Mouse (Mus musculus) CH12.LX (cell line): ENCODE results near the gene Pmm2. TPM values are rescaled to one million over a fixed set of nuclear protein-coding genes. Genes with fewer than 3 reads are reported as not detected.

Source experiments
- DNase-seq: peaks from one replicate; pipeline ENCODE4 v3.0.0-alpha.2; 2013; ENCODE audit errors: extremely low read depth
- H3K27ac ChIP-seq: 2 replicates; pipeline ENCODE4 v1.5.1; 2012; ENCODE audit warnings: low read depth, mild to moderate bottlenecking, control low read depth, moderate library complexity; ENCODE audit not compliant: insufficient read depth
- H3K27me3 ChIP-seq: replicated peaks from 2 replicates; pipeline ENCODE3; 2012; ENCODE audit warnings: inconsistent platforms
- H3K36me3 ChIP-seq, 2 experiments: replicated peaks in 1 of 2; 2 replicates each; pipeline versions ENCODE3 to v1.6.1; 2012; ENCODE audit warnings: inconsistent platforms in 1 of 2, low read length in 1 of 2, mild to moderate bottlenecking in 1 of 2, mixed read lengths in 1 of 2, moderate library complexity in 1 of 2; ENCODE audit not compliant: control insufficient read depth in 1 of 2, insufficient read depth in 1 of 2
- H3K4me1 ChIP-seq, 2 experiments: 2 replicates each; pipeline ENCODE4 v1.6.1; 2012; ENCODE audit warnings: inconsistent platforms in 1 of 2, moderate library complexity in 1 of 2; ENCODE audit not compliant: insufficient read depth in 2 of 2, control insufficient read depth in 1 of 2
- H3K4me2 ChIP-seq: 2 replicates; pipeline ENCODE4 v1.6.1; 2012; ENCODE audit warnings: low read depth, mild to moderate bottlenecking, control low read depth; ENCODE audit not compliant: poor library complexity, insufficient read depth, severe bottlenecking
- H3K4me3 ChIP-seq, 3 experiments: fragments of 150-350 bp in 1 of 3; sonication (generic) in 1 of 3; replicated peaks in 1 of 3; 2 replicates each; pipeline versions ENCODE3 to v1.5.1; 2011 to 2012; ENCODE audit warnings: low read depth in 2 of 3, low read length in 2 of 3, mild to moderate bottlenecking in 2 of 3, moderate library complexity in 2 of 3, control low read depth in 1 of 3, improper control_type of control experiment in 1 of 3, inconsistent platforms in 1 of 3, mixed read lengths in 1 of 3; ENCODE audit not compliant: poor library complexity in 1 of 3
- H3K79me2 ChIP-seq: replicated peaks from 2 replicates; pipeline ENCODE4 v1.6.1; 2012; ENCODE audit warnings: mild to moderate bottlenecking, moderate library complexity; ENCODE audit not compliant: control insufficient read depth, poor library complexity, insufficient read depth, severe bottlenecking; ENCODE audit errors: extremely low read depth
- H3K9ac ChIP-seq: 2 replicates; pipeline ENCODE4 v1.6.1; 2012; ENCODE audit warnings: low read depth, mild to moderate bottlenecking, control low read depth, moderate library complexity; ENCODE audit not compliant: insufficient read depth
- H3K9me3 ChIP-seq: replicated peaks from 2 replicates; pipeline ENCODE3; 2012; ENCODE audit warnings: low read length, inconsistent platforms, mixed read lengths
- CHD2 ChIP-seq: IDR thresholded peaks from 2 replicates; pipeline ENCODE4 v1.6.1; 2011; ENCODE audit warnings: low read length, improper control_type of control experiment
- CTCF ChIP-seq, 2 experiments: IDR thresholded peaks in 1 of 2; conservative IDR thresholded peaks in 1 of 2; 2 replicates each; pipeline ENCODE4 v1.5.1; 2011 to 2012; ENCODE audit warnings: low read depth in 2 of 2, low read length in 2 of 2, improper control_type of control experiment in 1 of 2, inconsistent platforms in 1 of 2, mild to moderate bottlenecking in 1 of 2, moderate library complexity in 1 of 2
- E2F4 ChIP-seq: IDR thresholded peaks from 2 replicates; pipeline ENCODE4 v1.6.1; 2011; ENCODE audit warnings: low read depth, low read length, improper control_type of control experiment; ENCODE audit not compliant: insufficient replicate concordance
- ETS1 ChIP-seq: conservative IDR thresholded peaks from 2 replicates; pipeline ENCODE4 v1.6.1; 2012; ENCODE audit warnings: low read depth, mild to moderate bottlenecking, inconsistent platforms, low read length, improper control_type of control experiment, moderate library complexity
- JUN ChIP-seq: IDR thresholded peaks from 2 replicates; pipeline ENCODE4 v1.6.1; 2011; ENCODE audit warnings: low read depth, mild to moderate bottlenecking, low read length, improper control_type of control experiment, moderate library complexity; ENCODE audit not compliant: insufficient read depth
- JUND ChIP-seq: conservative IDR thresholded peaks from 2 replicates; pipeline ENCODE4 v1.6.1; 2011; ENCODE audit warnings: low read depth, low read length, improper control_type of control experiment
- MEF2A ChIP-seq: IDR thresholded peaks from 2 replicates; pipeline ENCODE4 v1.6.1; 2014; ENCODE audit warnings: low read depth, mild to moderate bottlenecking, inconsistent platforms, low read length, improper control_type of control experiment, borderline replicate concordance
- MYC ChIP-seq: IDR thresholded peaks from 2 replicates; pipeline ENCODE4 v1.6.1; 2011; ENCODE audit warnings: low read depth, mild to moderate bottlenecking, improper control_type of control experiment, low read length
- NRF1 ChIP-seq: IDR thresholded peaks from 2 replicates; pipeline ENCODE4 v1.6.1; 2014; ENCODE audit warnings: low read depth, mild to moderate bottlenecking, inconsistent platforms, low read length, improper control_type of control experiment, moderate library complexity
- POLR2A ChIP-seq: IDR thresholded peaks from 2 replicates; pipeline ENCODE4 v1.6.1; 2011; ENCODE audit warnings: low read depth, mild to moderate bottlenecking, improper control_type of control experiment, low read length
- POLR2AphosphoS2 ChIP-seq: IDR thresholded peaks from 2 replicates; pipeline ENCODE4 v1.6.1; 2011; ENCODE audit warnings: low read depth, low read length, improper control_type of control experiment
- TBP ChIP-seq: conservative IDR thresholded peaks from 2 replicates; pipeline ENCODE4 v1.6.1; 2011; ENCODE audit warnings: low read depth, low read length, improper control_type of control experiment
- TCF12 ChIP-seq: IDR thresholded peaks from 2 replicates; pipeline ENCODE4 v1.6.1; 2014; ENCODE audit warnings: low read depth, mild to moderate bottlenecking, inconsistent platforms, low read length, improper control_type of control experiment
- USF2 ChIP-seq: conservative IDR thresholded peaks from 2 replicates; pipeline ENCODE4 v1.6.1; 2011; ENCODE audit warnings: low read depth, low read length, improper control_type of control experiment
- ZKSCAN1 ChIP-seq: IDR thresholded peaks from 2 replicates; pipeline ENCODE4 v1.6.1; 2012; ENCODE audit warnings: low read depth, inconsistent platforms, low read length, improper control_type of control experiment, borderline replicate concordance
- ZMIZ1 ChIP-seq: IDR thresholded peaks from 2 replicates; pipeline ENCODE4 v1.6.1; 2012; ENCODE audit warnings: low read depth, mild to moderate bottlenecking, inconsistent platforms, low read length, improper control_type of control experiment
- dilution Hi-C: fragments of 300-500 bp; cut with MboI; formaldehyde crosslinking; loops from 2 replicates; pipeline ENCODE4 v1.14.3; 2020; ENCODE audit warnings: low sequenced_read_pairs; ENCODE audit not compliant: extremely low pct_unique_long_range_greater_than_20kb, extremely low pct_ligation_motif_present
- in situ Hi-C: fragments of 300-500 bp; cut with MboI; formaldehyde crosslinking; loops from 3 replicates; pipeline ENCODE4 v1.14.3; 2019; ENCODE audit warnings: low sequenced_read_pairs, low pct_ligation_motif_present, low pct_unique_long_range_greater_than_20kb, mixed read lengths
- polyA plus RNA-seq: library from polyadenylated mRNA; unstranded; fragments of >175 nt; gene quantifications from 2 replicates; pipeline ENCODE4 v1.2.1, GENCODE M21; 2012; ENCODE audit warnings: low read depth; ENCODE audit not compliant: insufficient read length
- total RNA-seq, 2 experiments: library from RNA; depleted of rRNA; stranded (reverse); fragments of 300-350 nt in 1 of 2; fragments of >200 nt in 1 of 2; gene quantifications; 2 replicates each; pipeline ENCODE4 v1.2.3; 2012 to 2014

Gene Pmm2
- total and polyA plus RNA-seq, 3 experiments = 33.1 to 69.4 (median 42.1) TPM

- H3K4me1 ChIP-seq = no peaks in the 10 kb centered on the region
- H3K9ac ChIP-seq = no peak overlapping the region
- no peak overlapping the region for H3K27ac ChIP-seq
- no peaks in the 10 kb centered on the region for H3K9me3 ChIP-seq
- H3K36me3 ChIP-seq = peaks cover 77 to 100% of the 10 kb centered on the region in 2 experiments
- no peak overlapping the region for H3K4me2 ChIP-seq
- H3K27me3 ChIP-seq = no peaks in the 10 kb centered on the region
- H3K4me3 ChIP-seq = no peak overlapping the region
- TF ChIP-seq JUN (no peak), E2F4 (no peak), ZKSCAN1 (no peak), JUND (no peak), USF2 (no peak), TCF12 (no peak), NRF1 (no peak), MYC (no peak), ZMIZ1 (no peak), ETS1 (no peak)
- no peak for DNase-seq
- no peaks in the 10 kb centered on the region for H3K79me2 ChIP-seq
- in situ Hi-C loops (no loop called here), dilution Hi-C loops (no loop called here)
Observed at GRCm38 (mm10) chr16:8691206-8691605, 53.7 kb downstream of the Pmm2 start.

DNA sequence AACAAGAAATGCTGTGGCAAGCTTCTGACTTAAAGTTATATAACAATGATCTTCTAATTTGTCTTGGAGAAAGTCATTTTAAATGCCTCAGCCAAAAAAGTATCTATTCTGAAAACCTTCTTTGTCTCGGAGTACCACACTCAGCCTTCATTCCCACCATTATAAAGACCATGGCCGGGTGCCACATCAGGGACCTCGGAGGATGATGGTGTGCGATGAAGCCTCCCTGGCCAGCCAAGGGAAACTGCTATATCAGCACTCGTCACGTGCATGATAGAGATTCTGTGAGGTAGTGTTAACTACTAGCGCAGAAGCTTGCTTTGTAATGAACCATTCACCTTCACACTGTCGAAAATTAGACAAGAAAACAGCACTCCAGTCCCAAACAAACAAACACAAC, 62.1 kb downstream of the Pmm2 start:
- H3K36me3 ChIP-seq = peaks cover 83 to 100% of the 10 kb centered on the region in 2 experiments
- H3K27ac ChIP-seq = no peak overlapping the region
- TF ChIP-seq POLR2A (0 out of 2 replicates have a peak, but pooled peaks have one; percentile 8), POLR2AphosphoS2 (no peak)
- TF ChIP-seq, all 38 proteins: peak for 1
- Histone ChIP-seq H3K27me3 (no peaks in the 10 kb centered on the region), H3K4me3 (no peak overlapping the region), H3K4me1 (no peaks in the 10 kb centered on the region), H3K9me3 (no peaks in the 10 kb centered on the region), H3K9ac (no peak overlapping the region), H3K4me2 (no peak overlapping the region), H3K79me2 (no peaks in the 10 kb centered on the region; the same call in 1 of the 2 replicates)
- dilution Hi-C loops (no loop called here), in situ Hi-C loops (no loop called here)
- no peak for DNase-seq

- Histone ChIP-seq H3K9ac (no peak overlapping the region), H3K4me2 (no peak overlapping the region), H3K27ac (no peak overlapping the region), H3K4me1 (no peaks in the 10 kb centered on the region), H3K36me3 (peaks cover 81 to 100% of the 10 kb centered on the region in 2 experiments), H3K79me2 (no peaks in the 10 kb centered on the region; the same call in 1 of the 2 replicates), H3K4me3 (no peak overlapping the region), H3K9me3 (no peaks in the 10 kb centered on the region), H3K27me3 (no peaks in the 10 kb centered on the region)
- DNase-seq = no peak
- in situ Hi-C loops = no loop called here
- dilution Hi-C loops = no loop called here
- TF ChIP-seq MEF2A (no peak), CHD2 (no peak), ZMIZ1 (no peak), CTCF (conservative IDR thresholded peaks at IDR 0.05 in 1 of 2, IDR thresholded peaks at IDR 0.05 in 1 of 2; ENCODE audit: low read depth in 2 of 2, low read length in 2 of 2) (no peak), TBP (no peak)
Observed at GRCm38 (mm10) chr16:8700586-8700985, 63.1 kb downstream of the Pmm2 start.
